Mouse (Mus musculus) inflammation-experienced regulatory T-cells, adult 6 months (primary cell): ENCODE measurements at regions not wholly inside any gene's neighbourhood (a gene's known extent, or its start where the extent isn't known, plus 50 kb on each side); places are given as distances from the start of the nearest gene placed in this dataset.
"Not testable (repeated sequence)": the region's sequence is repeated elsewhere in the genome, so short reads cannot be mapped to it uniquely, and the experiment has no call there.

Experiments
- ATAC-seq: one replicate; pipeline ENCODE4 v1.8.0; 2017

GRCm38 (mm10) chr11:16559001-16559699, 50.9 kb upstream of the Sec61g start:
- peak; percentile 50 for ATAC-seq

GRCm38 (mm10) chr11:16561727-16562126, 53.4 kb upstream of the Sec61g start:
- no peak for ATAC-seq

- no peak for ATAC-seq
Measured at GRCm38 (mm10) chr11:16589085-16589680, 80.9 kb upstream of the Sec61g start.

- ATAC-seq, result no peak
Measured at GRCm38 (mm10) chr11:16590541-16590940, 82.3 kb upstream of the Sec61g start.

GRCm38 (mm10) chr11:16591471-16591921, 83.2 kb upstream of the Sec61g start:
- no peak for ATAC-seq

GRCm38 (mm10) chr11:16592006-16592405, 83.7 kb upstream of the Sec61g start:
- no peak for ATAC-seq

- ATAC-seq, result no peak
Measured at GRCm38 (mm10) chr11:16592766-16593165, 84.5 kb upstream of the Sec61g start.

- no peak for ATAC-seq
Measured at GRCm38 (mm10) chr11:16594832-16595231, 86.5 kb upstream of the Sec61g start.

GRCm38 (mm10) chr11:16597038-16597830, 89.0 kb upstream of the Sec61g start:
- ATAC-seq, result no peak

GRCm38 (mm10) chr11:16602947-16603346, 94.7 kb upstream of the Sec61g start:
- ATAC-seq, result no peak

GRCm38 (mm10) chr11:16606435-16607214, 98.3 kb upstream of the Sec61g start:
- ATAC-seq, result no peak

- ATAC-seq, result not testable (repeated sequence)
Measured at GRCm38 (mm10) chr11:16607900-16608422, 99.7 kb upstream of the Sec61g start.

GRCm38 (mm10) chr11:16611741-16612140, 103.5 kb upstream of the Sec61g start:
- no peak for ATAC-seq

- no peak for ATAC-seq
Measured at GRCm38 (mm10) chr11:16612524-16612923, 104.2 kb upstream of the Sec61g start.

GRCm38 (mm10) chr11:16619736-16620135, 111.5 kb upstream of the Sec61g start:
- no peak for ATAC-seq

GRCm38 (mm10) chr11:16623694-16624093, 115.4 kb upstream of the Sec61g start:
- ATAC-seq, result no peak

GRCm38 (mm10) chr11:16627294-16628085, 119.2 kb upstream of the Sec61g start:
- no peak for ATAC-seq

- no peak for ATAC-seq
Measured at GRCm38 (mm10) chr11:16629410-16630129, 121.3 kb upstream of the Sec61g start.

- ATAC-seq, result not testable (repeated sequence)
Measured at GRCm38 (mm10) chr11:16635796-16636195, 116.2 kb upstream of the Egfr start.

- ATAC-seq, result no peak
Measured at GRCm38 (mm10) chr11:16637679-16638078, 114.3 kb upstream of the Egfr start.

- ATAC-seq, result no peak
Measured at GRCm38 (mm10) chr11:16638349-16638748, 113.7 kb upstream of the Egfr start.
